Comparison of ENCODE assay signal across 8 mouse cellular contexts in the genomic region with DNA sequence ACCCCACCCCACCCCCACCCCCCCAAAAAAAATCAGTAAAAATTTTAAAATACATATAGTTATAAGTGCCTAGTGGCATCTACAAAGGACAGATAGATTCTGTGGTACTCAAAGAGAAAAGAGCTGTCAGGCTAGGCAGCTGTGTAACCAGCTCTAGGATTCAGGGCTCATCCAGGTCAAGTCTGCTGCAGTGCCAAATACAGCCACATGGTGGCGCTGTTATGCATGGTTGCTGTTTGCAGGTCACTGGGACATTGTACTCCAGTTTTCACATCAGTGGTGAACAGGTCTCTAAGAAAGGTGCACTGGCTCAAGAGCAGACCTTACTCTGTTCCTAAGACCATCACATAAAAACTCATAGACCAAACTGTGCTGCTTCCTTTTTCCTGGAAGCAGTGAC. TPM values are rescaled to one million over a fixed set of nuclear protein-coding genes. Genes with fewer than 3 reads are reported as not detected.
DNase-seq lines count a peak whose midpoint lies in the region; ATAC-seq and TF ChIP-seq lines count a peak whose summit lies in the region.

No protein-coding gene starts in this region.

- no peak overlapping the region for H3K4me3 ChIP-seq in heart, embryonic 12.5 days
- H3K4me3 ChIP-seq in limb, embryonic 13.5 days, result no peak overlapping the region
- H3K4me3 ChIP-seq in midbrain, embryonic 16.5 days (ENCODE audit: low read depth, low read length), result no peak overlapping the region
- no peak overlapping the region for H3K4me3 ChIP-seq in spleen, adult 2 months (ENCODE audit: extremely low read depth, insufficient read depth, insufficient read length)

- H3K36me3 ChIP-seq in heart, embryonic 12.5 days, result peaks cover 30% of the 10 kb centered on the region
- peaks cover 46% of the 10 kb centered on the region for H3K36me3 ChIP-seq in limb, embryonic 13.5 days
- peaks cover 16% of the 10 kb centered on the region for H3K36me3 ChIP-seq in midbrain, embryonic 16.5 days (ENCODE audit: control insufficient read depth, insufficient read depth, low read length)
- peaks cover 35% of the 10 kb centered on the region for H3K36me3 ChIP-seq in spleen, adult 2 months (ENCODE audit: control insufficient read depth, insufficient read depth, low read length)

- no peaks in the 10 kb centered on the region for H3K9me3 ChIP-seq in heart, embryonic 12.5 days (replicated peaks)
- H3K9me3 ChIP-seq in limb, embryonic 13.5 days, result no peaks in the 10 kb centered on the region
- H3K9me3 ChIP-seq in midbrain, embryonic 16.5 days (replicated peaks; ENCODE audit: control insufficient read depth, low read length, poor library complexity, severe bottlenecking), result no peaks in the 10 kb centered on the region

- TF ChIP-seq POLR2A in spleen, adult 2 months (IDR thresholded peaks at IDR 0.05; ENCODE audit: low read depth, low read length), result no peak

- 0% methylated on average over 1 of the region's 1 CpGs for WGBS in heart, embryonic 12.5 days
- WGBS in limb, embryonic 13.5 days, result 3% methylated on average over 1 of the region's 1 CpGs
- 0% methylated on average over 1 of the region's 1 CpGs for WGBS in midbrain, embryonic 16.5 days
- WGBS in spleen, adult 2 months, result 0% methylated on average over 1 of the region's 1 CpGs

- H3K9ac ChIP-seq in heart, embryonic 12.5 days, result no peak overlapping the region
- H3K9ac ChIP-seq in limb, embryonic 13.5 days, result no peak overlapping the region
- H3K9ac ChIP-seq in midbrain, embryonic 16.5 days (ENCODE audit: low read depth, low read length), result no peak overlapping the region

- peaks cover 50% of the 10 kb centered on the region for H3K4me1 ChIP-seq in heart, embryonic 12.5 days (replicated peaks)
- H3K4me1 ChIP-seq in limb, embryonic 13.5 days, result no peaks in the 10 kb centered on the region
- no peaks in the 10 kb centered on the region for H3K4me1 ChIP-seq in midbrain, embryonic 16.5 days (ENCODE audit: control insufficient read depth, insufficient read depth, low read length)
- H3K4me1 ChIP-seq in spleen, adult 2 months (ENCODE audit: control insufficient read depth, insufficient read depth, insufficient read length), result 0 out of 2 replicates have a peak, but pooled peaks cover 3% of the 10 kb centered on the region

- no peak for ATAC-seq in heart, embryonic 12.5 days (ENCODE audit: insufficient number of reproducible peaks, low FRiP score)
- ATAC-seq in limb, embryonic 13.5 days (ENCODE audit: low FRiP score, low read depth), result peak; percentile 41; the same call in 1 of the 2 replicates
- ATAC-seq in midbrain, embryonic 16.5 days, result peak; percentile 52

- H3K27ac ChIP-seq in heart, embryonic 12.5 days (ENCODE audit: poor library complexity, severe bottlenecking), result no peak overlapping the region
- H3K27ac ChIP-seq in limb, embryonic 13.5 days, result no peak overlapping the region
- H3K27ac ChIP-seq in midbrain, embryonic 16.5 days (ENCODE audit: low read length), result no peak overlapping the region
- no peak overlapping the region for H3K27ac ChIP-seq in spleen, adult 2 months (ENCODE audit: insufficient read depth, low read length)

- TF ChIP-seq CTCF in spleen, adult 2 months (IDR thresholded peaks at IDR 0.05; ENCODE audit: extremely low read depth, insufficient read depth, insufficient read length, insufficient replicate concordance), result peak; percentile 94; the same call in 1 of the 2 replicates

- H3K4me2 ChIP-seq in heart, embryonic 12.5 days, result no peak overlapping the region
- H3K4me2 ChIP-seq in limb, embryonic 13.5 days (replicated peaks), result no peak overlapping the region
- no peak overlapping the region for H3K4me2 ChIP-seq in midbrain, embryonic 16.5 days (ENCODE audit: low read length)

- DNase-seq in heart, adult 18-20 months, result peak; percentile 84 to 97
- peak; percentile 75 for DNase-seq in embryo, embryonic 11.5 days (ENCODE audit: low read depth, low spot score)
- peak; percentile 76 to 90 for DNase-seq in gastrocnemius, postnatal 4 days (ENCODE audit: low spot score in 2 of 2)
- peak; percentile 96 for DNase-seq in kidney, adult 9 months
- peak; percentile 63 to 85 for DNase-seq in spleen, adult 2 months (ENCODE audit: low read depth in 1 of 2, low spot score in 2 of 2)

- no peaks in the 10 kb centered on the region for H3K27me3 ChIP-seq in heart, embryonic 12.5 days (replicated peaks)
- H3K27me3 ChIP-seq in limb, embryonic 13.5 days, result no peaks in the 10 kb centered on the region
- H3K27me3 ChIP-seq in midbrain, embryonic 16.5 days (ENCODE audit: control insufficient read depth, insufficient read depth, low read depth, low read length), result no peaks in the 10 kb centered on the region
- no peaks in the 10 kb centered on the region for H3K27me3 ChIP-seq in spleen, adult 2 months (ENCODE audit: control insufficient read depth, insufficient read depth, low read length)

RNA-seq across cellular contexts. Expression of gene Sh2d4b, which starts 24.6 kb away (rescaled TPM):
- under 1 TPM; 0.60 to 0.93 TPM for total RNA-seq in heart, adult 18-20 months (2021)
- 0.50 and 0.82 TPM in 2 replicates for polyA plus RNA-seq in heart, embryonic 12.5 days (2016; fragmentation: Nextera tagmentation; extraction: Ambion mirVana)
- under 1 TPM; 0.96 to 0.98 TPM for total RNA-seq in gastrocnemius, postnatal 4 days (2021)
- 0.34 and 0.67 TPM in 2 replicates for polyA plus RNA-seq in limb, embryonic 13.5 days (2015; fragmentation: Nextera tagmentation; extraction: Ambion mirVana)
- polyA plus RNA-seq in midbrain, embryonic 16.5 days (2015; fragmentation: Nextera tagmentation; extraction: Ambion mirVana), result 0.99 and 1.6 TPM in 2 replicates
- 0.42 and 0.48 TPM in 2 replicates for polyA plus RNA-seq in spleen, adult 2 months (2012; rRNA removed)

RNA-seq across cellular contexts. Expression of gene Tspan14, which starts 49.0 kb away (rescaled TPM):
- 10 to 100 TPM; 13.8 to 18.2 TPM for total RNA-seq in heart, adult 18-20 months (2021)
- 43.2 and 46.7 TPM in 2 replicates for polyA plus RNA-seq in heart, embryonic 12.5 days (2016; fragmentation: Nextera tagmentation; extraction: Ambion mirVana)
- 10 to 100 TPM; 29.0 to 29.4 TPM for total RNA-seq in gastrocnemius, postnatal 4 days (2021)
- 68.4 and 68.7 TPM in 2 replicates for polyA plus RNA-seq in limb, embryonic 13.5 days (2015; fragmentation: Nextera tagmentation; extraction: Ambion mirVana)
- polyA plus RNA-seq in midbrain, embryonic 16.5 days (2015; fragmentation: Nextera tagmentation; extraction: Ambion mirVana), result 61.7 and 66.1 TPM in 2 replicates
- 60.0 and 65.4 TPM in 2 replicates for polyA plus RNA-seq in spleen, adult 2 months (2012; rRNA removed)
